Mouse (Mus musculus) central nervous system, embryonic 18 days (tissue): ENCODE data around the gene Ankrd10. TPM values are rescaled to one million over a fixed set of nuclear protein-coding genes. Genes with fewer than 3 reads are reported as not detected.

Experiments
- polyA plus RNA-seq: library from polyadenylated mRNA; depleted of rRNA; stranded (reverse); fragments of >200 nt; gene quantifications from 2 replicates; pipeline ENCODE4 v1.2.3, GENCODE M21; 2012; rRNA removed

Ankrd10 gene
- 183 and 184 TPM in 2 replicates for polyA plus RNA-seq

GRCm38 (mm10) chr8:11635611-11636081 lies at the start of gene Ankrd10:
Ankrd10 (minus strand) TSS chr8:11635757.

Other genes starting within 250 kb of the Ankrd10 start
- gene Rab20, start 157.0 kb downstream of the Ankrd10 start, polyA plus RNA-seq: 0.61 and 0.72 TPM in 2 replicates
- 123 and 126 TPM in 2 replicates for gene Naxd, start 138.3 kb downstream of the Ankrd10 start, polyA plus RNA-seq
- 51.2 and 52.6 TPM in 2 replicates for gene Cars2, start 85.0 kb downstream of the Ankrd10 start, polyA plus RNA-seq
- gene Ing1, start 80.2 kb downstream of the Ankrd10 start, polyA plus RNA-seq: 69.4 and 74.2 TPM in 2 replicates
- not detected in 2 replicates for gene 1700016D06Rik, start 65.3 kb upstream of the Ankrd10 start, polyA plus RNA-seq
- 86.5 and 98.5 TPM in 2 replicates for gene Arhgef7, start 92.0 kb upstream of the Ankrd10 start, polyA plus RNA-seq
- 0.09 and 0.27 TPM in 2 replicates for gene Tex29, start 204.7 kb upstream of the Ankrd10 start, polyA plus RNA-seq